Mouse (Mus musculus): Measurements from ENCODE around the gene Ttll5. TPM values are rescaled to one million over a fixed set of nuclear protein-coding genes. Genes with fewer than 3 reads are reported as not detected.

The Ttll5 gene
- total RNA-seq, 2 experiments from 2014 or later = 16.6 to 17.6 TPM

GRCm38 (mm10) chr12:85912712-85913504 is 88.4 kb downstream of the Ttll5 start:
- no peak for DNase-seq (ENCODE audit: low spot score in 2 of 2)

GRCm38 (mm10) chr12:85926897-85927296 is 102.4 kb downstream of the Ttll5 start:
- DNase-seq (ENCODE audit: low spot score in 2 of 2) = no peak

- DNase-seq (ENCODE audit: low spot score in 2 of 2) = no peak
These were observed 104.1 kb downstream of the Ttll5 start for GRCm38 (mm10) chr12:85928513-85928912.

- no peak for DNase-seq (ENCODE audit: low spot score in 2 of 2)
These were observed 105.3 kb downstream of the Ttll5 start for GRCm38 (mm10) chr12:85929711-85930110.

- no peak for DNase-seq (ENCODE audit: low spot score in 2 of 2)
These were observed 106.3 kb downstream of the Ttll5 start for GRCm38 (mm10) chr12:85930713-85931112.

GRCm38 (mm10) chr12:85933241-85933640 is 108.8 kb downstream of the Ttll5 start:
- no peak for DNase-seq (ENCODE audit: low spot score in 2 of 2)

GRCm38 (mm10) chr12:85937384-85937783 is 112.9 kb downstream of the Ttll5 start:
- no peak for DNase-seq (ENCODE audit: low spot score in 2 of 2)

- no peak for DNase-seq (ENCODE audit: low spot score in 2 of 2)
These were observed 119.0 kb downstream of the Ttll5 start for GRCm38 (mm10) chr12:85943456-85943855.

GRCm38 (mm10) chr12:85944419-85944818 is 120.0 kb downstream of the Ttll5 start:
- no peak for DNase-seq (ENCODE audit: low spot score in 2 of 2)

- no peak for DNase-seq (ENCODE audit: low spot score in 2 of 2)
These were observed 122.7 kb downstream of the Ttll5 start for GRCm38 (mm10) chr12:85947161-85947560.

GRCm38 (mm10) chr12:85949667-85950066 is 125.2 kb downstream of the Ttll5 start:
- no peak for DNase-seq (ENCODE audit: low spot score in 2 of 2)

- no peak for DNase-seq (ENCODE audit: low spot score in 2 of 2)
These were observed 125.9 kb downstream of the Ttll5 start for GRCm38 (mm10) chr12:85950371-85950770.

- no peak for DNase-seq (ENCODE audit: low spot score in 2 of 2)
These were observed 126.6 kb downstream of the Ttll5 start for GRCm38 (mm10) chr12:85951036-85951435.

- no peak for DNase-seq (ENCODE audit: low spot score in 2 of 2)
These were observed 127.4 kb downstream of the Ttll5 start for GRCm38 (mm10) chr12:85951822-85952221.

- DNase-seq (ENCODE audit: low spot score in 2 of 2) = no peak
These were observed 127.9 kb downstream of the Ttll5 start for GRCm38 (mm10) chr12:85952349-85952748.

GRCm38 (mm10) chr12:85954167-85954566 is 129.7 kb downstream of the Ttll5 start:
- no peak for DNase-seq (ENCODE audit: low spot score in 2 of 2)

GRCm38 (mm10) chr12:85955062-85955461 is 130.6 kb downstream of the Ttll5 start:
- DNase-seq (ENCODE audit: low spot score in 2 of 2) = no peak

- no peak for DNase-seq (ENCODE audit: low spot score in 2 of 2)
These were observed 131.2 kb downstream of the Ttll5 start for GRCm38 (mm10) chr12:85955690-85956089.

GRCm38 (mm10) chr12:85956251-85956650 is 131.8 kb downstream of the Ttll5 start:
- no peak for DNase-seq (ENCODE audit: low spot score in 2 of 2)

- no peak for DNase-seq (ENCODE audit: low spot score in 2 of 2)
These were observed 134.0 kb downstream of the Ttll5 start for GRCm38 (mm10) chr12:85958460-85958859.

- DNase-seq (ENCODE audit: low spot score in 2 of 2) = peak in 1 of 2 experiments; percentile 32
These were observed 135.5 kb downstream of the Ttll5 start for GRCm38 (mm10) chr12:85959822-85960501.

GRCm38 (mm10) chr12:85960699-85961098 is 136.2 kb downstream of the Ttll5 start:
- DNase-seq (ENCODE audit: low spot score in 2 of 2) = no peak

GRCm38 (mm10) chr12:85963160-85963559 is 138.7 kb downstream of the Ttll5 start:
- no peak for DNase-seq (ENCODE audit: low spot score in 2 of 2)

Measured in gastrocnemius, postnatal 4 days (tissue).